In the genomic region with DNA sequence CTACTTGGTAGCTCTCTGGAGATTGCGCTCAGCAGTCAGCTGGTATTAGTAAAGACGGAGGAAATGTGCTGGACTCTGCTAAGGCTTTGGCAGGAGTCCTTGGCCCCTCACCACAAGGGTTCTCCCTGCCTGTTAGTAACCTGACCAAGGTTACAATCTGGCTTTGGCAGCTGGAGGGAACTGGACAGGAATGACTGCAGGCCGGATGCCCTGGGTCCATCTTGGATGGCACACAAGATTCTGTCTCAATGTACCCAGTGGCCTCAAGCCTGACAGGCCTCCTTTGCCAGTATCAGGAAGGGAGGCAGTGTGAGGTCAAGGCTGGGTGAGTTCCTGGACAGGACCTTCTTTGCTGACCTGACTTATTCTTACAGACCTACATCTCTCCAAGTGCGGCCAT, we compare ENCODE assay signal across 24 mouse cellular contexts. TPM values are rescaled to one million over a fixed set of nuclear protein-coding genes. Genes with fewer than 3 reads are reported as not detected.
DNase-seq lines count a peak whose midpoint lies in the region; ATAC-seq and TF ChIP-seq lines count a peak whose summit lies in the region.
"Had no signal": no experiment of that assay in that cellular context is flagged by ENCODE, and none has a peak within 500 bp of the region (broad histone marks: within the 10 kb centered on the region; RNA-seq: fewer than 3 reads in every experiment).

No protein-coding gene starts in this region.

- 0 out of 2 replicates have a peak, but pooled peaks have one; percentile 14 for TF ChIP-seq POLR2A in testis, adult 2 months (IDR thresholded peaks at IDR 0.05; ENCODE audit: control insufficient read depth, low read depth, low read length)

- no peaks in the 10 kb centered on the region for H3K27me3 ChIP-seq in testis, adult 2 months (ENCODE audit: control insufficient read depth, insufficient read depth, low read length)
- no peaks in the 10 kb centered on the region for H3K27me3 ChIP-seq in midbrain, postnatal 0 days (ENCODE audit: insufficient read depth, low read length)
- H3K27me3 ChIP-seq: midbrain, embryonic 12.5 days; Patski had no signal

- 95% methylated on average over 4 of the region's 4 CpGs for WGBS in midbrain, postnatal 0 days

- H3K9me3 ChIP-seq in midbrain, postnatal 0 days (ENCODE audit: low read length) = no peaks in the 10 kb centered on the region
- H3K9me3 ChIP-seq: midbrain, embryonic 12.5 days had no signal

- TF ChIP-seq CTCF in testis, adult 2 months (IDR thresholded peaks at IDR 0.05; ENCODE audit: control insufficient read depth, insufficient read depth, insufficient replicate concordance, low read depth, low read length) = no peak
- TF ChIP-seq CTCF in midbrain, postnatal 0 days (IDR thresholded peaks at IDR 0.05) = no peak

- H3K27ac ChIP-seq in testis, adult 2 months (ENCODE audit: control insufficient read depth, insufficient read depth, low read depth, low read length) = no peak overlapping the region
- no peak overlapping the region for H3K27ac ChIP-seq in midbrain, postnatal 0 days (ENCODE audit: low read depth, low read length)
- H3K27ac ChIP-seq: left cerebral cortex, adult 2 months; liver, embryonic 14.5 days; midbrain, embryonic 12.5 days had no signal

- H3K9ac ChIP-seq in midbrain, postnatal 0 days (replicated peaks; ENCODE audit: low read length, poor library complexity, severe bottlenecking) = no peak overlapping the region
- H3K9ac ChIP-seq: forebrain, postnatal 0 days; liver, embryonic 14.5 days; lung, embryonic 14.5 days; midbrain, embryonic 12.5 days had no signal

- no peak overlapping the region for H3K4me2 ChIP-seq in midbrain, postnatal 0 days (ENCODE audit: low read depth, low read length, poor library complexity, severe bottlenecking)
- H3K4me2 ChIP-seq: lung, embryonic 14.5 days; midbrain, embryonic 12.5 days had no signal

- H3K36me3 ChIP-seq in testis, adult 2 months (ENCODE audit: control insufficient read depth, insufficient read depth, low read length) = no peaks in the 10 kb centered on the region
- no peaks in the 10 kb centered on the region for H3K36me3 ChIP-seq in midbrain, postnatal 0 days (ENCODE audit: insufficient read depth, low read length)

- H3K4me3 ChIP-seq in testis, adult 2 months (ENCODE audit: control insufficient read depth, low read depth, low read length) = no peak overlapping the region
- H3K4me3 ChIP-seq in midbrain, postnatal 0 days (ENCODE audit: low read depth, low read length) = no peak overlapping the region
- H3K4me3 ChIP-seq: left cerebral cortex, adult 2 months; midbrain, embryonic 12.5 days had no signal

- DNase-seq in cerebellum, postnatal 10 days = peak; percentile 34 to 49
- no peak for DNase-seq in testis, postnatal 14 days (ENCODE audit: low spot score)
- DNase-seq in gastrocnemius, adult 8-10 months (ENCODE audit: low spot score in 2 of 2) = peak; percentile 22 to 49
- no peak for DNase-seq in T-cell, adult 2 months (ENCODE audit: low spot score)
- DNase-seq in retina, embryonic 14.5 days (ENCODE audit: low spot score) = no peak
- no peak for DNase-seq in midbrain, postnatal 0 days (ENCODE audit: low spot score)
- DNase-seq: cerebellum, adult 9-11 months; forebrain, postnatal 0 days; heart, postnatal 14 days; kidney, adult 18-20 months; kidney, postnatal 4 days; lung, embryonic 14.5 days; right cerebral cortex, postnatal 14 days; spleen, adult 18-20 months; thymus, adult 18-20 months; thymus, postnatal 36 days had no signal

- no peak for ATAC-seq in cerebellum, adult (ENCODE audit: insufficient number of reproducible peaks, low FRiP score, low TSS enrichment)
- ATAC-seq in midbrain, postnatal 0 days (ENCODE audit: low FRiP score) = no peak
- ATAC-seq: forebrain, postnatal 0 days; Patski had no signal

- no peaks in the 10 kb centered on the region for H3K4me1 ChIP-seq in testis, adult 2 months (ENCODE audit: control insufficient read depth, insufficient read depth, low read length)
- H3K4me1 ChIP-seq in midbrain, postnatal 0 days (ENCODE audit: insufficient read depth, low read length) = no peaks in the 10 kb centered on the region
- H3K4me1 ChIP-seq: midbrain, embryonic 12.5 days had no signal

RNA-seq across cellular contexts. Expression of a gene that starts 55.3 kb away (rescaled TPM):
- polyA plus RNA-seq in testis, adult 2 months (2012; rRNA removed) = 3.8 and 4.5 TPM in 2 replicates
- total RNA-seq in gastrocnemius, adult 8-10 months (2022) = 1 to 10 TPM in 3 of 4 experiments, under 1 TPM in 1; 0.97 to 1.7 (median 1.4) TPM
- 31.5 and 32.6 TPM in 2 replicates for total RNA-seq in midbrain, postnatal 0 days (2014; rRNA removed)
- 18.8 and 20.1 TPM in 2 replicates for polyA plus RNA-seq in midbrain, postnatal 0 days (2015; fragmentation: Nextera tagmentation; extraction: Ambion mirVana)
- total RNA-seq: monocyte, adult 5-6 weeks; neutrophil, adult 5-6 weeks had no signal

RNA-seq across cellular contexts. Expression of a gene that starts 59.3 kb away (rescaled TPM):
- 16.5 and 21.2 TPM in 2 replicates for polyA plus RNA-seq in testis, adult 2 months (2012; rRNA removed)
- 1 to 10 TPM; 3.5 to 5.1 (median 3.6) TPM for total RNA-seq in gastrocnemius, adult 8-10 months (2022)
- total RNA-seq in midbrain, postnatal 0 days (2014; rRNA removed) = 8.9 and 9.3 TPM in 2 replicates
- 4.1 and 4.7 TPM in 2 replicates for polyA plus RNA-seq in midbrain, postnatal 0 days (2015; fragmentation: Nextera tagmentation; extraction: Ambion mirVana)

Comparison
In these comparisons a context has a peak if more than half of its experiments do, and no peak if none do; other contexts are left out.
1. DNase-seq: peak in cerebellum, postnatal 10 days (2 of 2) and gastrocnemius, adult 8-10 months (2 of 2); none in testis, postnatal 14 days (single experiment), T-cell, adult 2 months (single experiment), retina, embryonic 14.5 days (single experiment) and midbrain, postnatal 0 days (single experiment).
2. RNA of a gene that starts 55.3 kb away (total RNA-seq): 31.5 to 32.6 TPM in midbrain, postnatal 0 days; 0.97 to 1.7 TPM in gastrocnemius, adult 8-10 months; every median in the first group is over 10 times any median in the second.